Mouse (Mus musculus) liver, embryonic 14.5 days (tissue): ENCODE data around the gene Ccser1.

ENCODE experiments used
- CTCF ChIP-seq: IDR thresholded peaks from 2 replicates; pipeline ENCODE4 v1.5.1; 2016; ENCODE audit warnings: antibody characterized with exemption, low read depth, control low read depth
- EP300 ChIP-seq: IDR thresholded peaks from 2 replicates; pipeline ENCODE4 v1.6.1; 2016; ENCODE audit warnings: antibody characterized with exemption, low read depth

GRCm38 (mm10) chr6:61334466-61334865 is 154.3 kb downstream of the Ccser1 start:
- TF ChIP-seq EP300 (no peak), CTCF (no peak)
